Mouse (Mus musculus) erythroblast, adult 5-6 weeks (primary cell): ENCODE measurements around the gene Tmem201. TPM values are rescaled to one million over a fixed set of nuclear protein-coding genes. Genes with fewer than 3 reads are reported as not detected.
"Not testable (repeated sequence)": the region's sequence is repeated elsewhere in the genome, so short reads cannot be mapped to it uniquely, and the experiment has no call there.

Experiments used
- ATAC-seq: replicated peaks from 2 replicates; pipeline ENCODE4 v1.8.0; 2016; ENCODE audit warnings: moderate number of reproducible peaks, mild to moderate bottlenecking, moderate TSS enrichment, inconsistent platforms; ENCODE audit not compliant: poor library complexity, low FRiP score, severe bottlenecking
- total RNA-seq, 2 experiments: library from RNA; stranded (forward) in 1 of 2; stranded (reverse) in 1 of 2; fragments of 150-400 nt in 1 of 2; fragments of 200-764, 138-1000 nt in 1 of 2; gene quantifications; 2 replicates each; pipeline versions ENCODE4 v1.2.3 to v1.2.4; 2015 to 2017; ENCODE audit warnings: low replicate concordance in 2 of 2

The Tmem201 gene
- total RNA-seq (2015; ENCODE audit: low replicate concordance) (2.7 and 23.2 TPM in 2 replicates), total RNA-seq (2017; ENCODE audit: low replicate concordance) (0.85 and 3.2 TPM in 2 replicates)

DNA sequence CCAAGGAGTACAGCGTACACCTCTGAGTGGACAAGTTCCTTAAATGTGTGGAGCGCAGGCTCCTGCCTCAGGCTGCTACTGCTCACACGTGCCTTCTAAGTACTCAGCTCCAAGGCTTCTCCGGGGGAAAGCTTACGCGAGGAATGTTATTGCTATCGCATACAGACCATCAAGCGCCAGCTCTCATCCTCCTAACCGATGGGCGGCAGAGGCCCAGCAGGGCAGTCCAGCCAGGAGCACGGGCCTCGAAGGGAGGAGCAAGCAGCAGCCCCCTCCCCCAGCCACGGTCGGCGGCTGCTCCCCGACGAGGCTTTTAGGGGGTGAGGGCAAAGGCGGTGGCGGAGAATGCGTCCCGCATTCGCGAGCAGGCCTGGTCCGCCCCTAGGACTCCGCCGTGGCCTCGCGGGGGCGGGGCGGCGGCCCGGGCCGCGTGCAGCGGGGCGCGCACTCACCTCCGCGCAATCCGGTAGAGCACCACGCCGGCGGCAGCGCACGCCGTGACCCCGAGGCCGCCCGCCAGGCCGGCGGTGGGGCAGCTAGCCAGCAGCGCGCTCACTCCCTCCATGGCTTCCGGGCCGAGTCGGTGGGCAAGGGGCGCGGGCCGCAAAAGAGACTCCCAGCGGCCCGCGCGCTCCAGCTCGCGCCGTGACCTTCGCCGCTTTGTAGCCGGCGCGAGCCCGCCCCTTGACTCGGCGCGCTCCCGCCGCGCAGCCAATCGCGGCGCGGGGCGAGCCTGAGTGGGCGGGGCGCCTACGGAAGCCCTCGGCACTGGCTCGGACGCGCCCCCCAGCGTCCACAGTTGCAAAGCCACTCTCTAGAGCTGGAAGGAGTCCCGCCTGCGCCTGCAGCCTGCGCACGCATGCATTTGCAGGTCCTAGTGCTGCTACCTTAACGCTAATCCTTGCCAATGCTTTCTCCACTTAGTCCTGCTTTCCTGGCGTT is at the start of gene Tmem201:
Gene Tmem201, minus strand, starts transcription at position 662 of the 942 bp plus-strand sequence.
- peak; percentile 92 for ATAC-seq

DNA sequence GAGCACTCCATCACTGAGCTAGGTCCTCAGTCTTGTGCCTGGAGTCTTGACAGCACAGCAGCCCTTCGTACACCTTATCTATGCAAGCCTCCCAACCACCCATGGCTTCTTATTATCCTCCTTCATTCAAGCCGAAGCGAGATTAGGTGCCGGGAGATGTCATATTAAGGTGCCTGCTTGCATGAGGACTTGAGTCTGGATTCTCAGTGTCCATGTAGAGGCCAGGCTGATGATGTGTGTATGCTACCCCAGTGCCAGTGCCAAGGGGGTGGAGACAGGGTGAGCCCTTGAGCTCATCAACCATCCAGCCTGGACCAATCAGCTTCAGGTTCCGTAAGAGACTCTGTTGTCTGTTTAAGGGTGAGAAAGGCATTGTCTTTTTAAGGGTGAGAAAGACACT is 47.1 kb upstream of the Tmem201 start:
- no peak for ATAC-seq

DNA sequence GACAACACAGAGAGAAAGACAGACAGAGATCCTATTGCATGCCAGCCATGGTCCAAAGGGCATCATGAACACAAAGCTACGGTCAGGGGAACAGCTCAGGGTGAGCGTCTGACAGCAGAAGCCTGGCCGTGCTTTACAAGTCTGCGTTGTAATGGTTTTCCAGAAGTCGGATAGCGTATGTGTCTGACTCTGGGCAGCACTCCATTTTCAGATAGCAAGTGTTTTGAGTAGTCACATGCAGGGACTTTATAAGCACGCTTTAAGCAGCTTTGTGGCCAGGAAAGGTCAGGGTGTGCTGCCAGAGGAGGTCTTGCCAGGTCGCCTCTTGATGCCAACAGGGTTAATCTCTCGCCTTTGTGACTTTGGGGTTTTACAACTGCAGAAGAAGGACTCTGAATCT is 46.5 kb upstream of the Tmem201 start:
- no peak for ATAC-seq

DNA sequence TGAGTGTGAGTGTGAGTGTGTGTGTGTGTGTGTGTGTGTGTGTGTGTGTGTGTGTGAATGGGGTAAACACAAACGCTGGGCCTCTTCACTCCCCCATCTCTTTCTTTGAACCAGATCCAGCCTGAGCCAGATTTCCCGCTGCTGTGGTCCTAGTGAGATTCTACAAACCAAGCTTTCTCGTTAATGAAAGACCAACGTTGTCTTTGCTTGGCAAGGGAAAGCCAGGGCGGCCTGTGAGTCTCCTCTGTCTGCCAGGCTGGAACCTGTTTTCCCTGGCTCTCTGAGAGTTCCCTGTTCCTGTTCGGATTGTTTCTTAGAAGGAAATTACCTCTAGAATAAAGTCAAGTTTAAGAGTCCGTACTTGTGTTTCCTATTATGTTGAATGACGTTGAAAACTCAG is 45.1 kb upstream of the Tmem201 start:
- ATAC-seq, result no peak

DNA sequence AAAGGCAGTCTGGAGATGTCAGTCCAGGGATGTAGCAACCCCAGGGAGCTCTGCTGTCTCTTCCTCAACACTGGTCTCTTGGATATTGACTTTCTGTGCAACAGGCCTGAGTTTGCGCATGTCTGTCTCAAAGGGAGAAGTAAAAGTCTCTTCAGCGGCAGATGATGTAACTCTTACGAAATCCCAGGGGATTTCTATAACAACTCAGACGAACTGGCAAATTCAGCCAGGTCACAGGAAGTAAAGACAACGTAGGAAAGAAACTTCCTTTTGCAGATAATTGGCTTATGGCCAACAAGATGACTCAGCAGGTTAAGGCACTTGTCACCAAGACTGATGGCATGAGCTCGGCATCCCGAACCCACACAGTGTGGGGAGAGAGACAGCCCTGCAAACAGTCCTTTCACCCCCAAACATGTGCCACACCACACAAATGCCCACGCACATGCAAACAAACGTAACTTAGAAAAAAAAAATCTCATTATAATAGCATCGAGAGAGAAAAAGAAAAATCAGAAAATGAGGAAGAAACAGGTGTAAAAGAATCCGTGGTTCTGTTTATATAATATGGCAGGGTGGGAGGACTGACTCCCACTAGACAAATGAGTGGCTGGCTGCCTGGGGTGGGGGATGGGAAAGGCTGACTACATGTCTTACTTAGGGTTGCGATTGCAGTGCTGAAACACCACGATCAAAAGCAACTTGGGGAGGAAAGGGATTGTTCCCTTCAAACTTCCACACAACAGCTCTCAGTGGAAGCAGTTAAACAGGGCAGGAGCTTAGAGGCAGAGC is 42.9 kb upstream of the Tmem201 start:
- peak; percentile 61 for ATAC-seq

DNA sequence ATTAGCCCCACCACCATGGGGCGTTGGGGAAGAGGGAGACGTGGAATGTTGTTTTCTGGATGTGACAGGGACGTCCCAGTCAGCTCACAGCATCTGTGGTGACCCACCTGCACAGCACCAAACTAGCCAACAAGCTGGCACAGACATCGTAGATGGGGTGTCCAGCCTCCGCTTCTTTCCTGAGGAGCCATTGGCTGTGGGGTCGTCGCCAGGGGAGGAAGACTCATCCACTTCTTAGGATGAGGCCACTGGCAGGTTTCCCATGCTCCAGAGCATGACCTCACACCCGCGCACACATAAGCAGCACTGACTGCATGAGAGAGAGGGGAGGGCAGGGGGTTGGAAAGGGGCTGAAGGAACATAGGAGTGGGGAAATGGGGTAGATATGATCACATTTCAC is 42.1 kb upstream of the Tmem201 start:
- no peak for ATAC-seq

DNA sequence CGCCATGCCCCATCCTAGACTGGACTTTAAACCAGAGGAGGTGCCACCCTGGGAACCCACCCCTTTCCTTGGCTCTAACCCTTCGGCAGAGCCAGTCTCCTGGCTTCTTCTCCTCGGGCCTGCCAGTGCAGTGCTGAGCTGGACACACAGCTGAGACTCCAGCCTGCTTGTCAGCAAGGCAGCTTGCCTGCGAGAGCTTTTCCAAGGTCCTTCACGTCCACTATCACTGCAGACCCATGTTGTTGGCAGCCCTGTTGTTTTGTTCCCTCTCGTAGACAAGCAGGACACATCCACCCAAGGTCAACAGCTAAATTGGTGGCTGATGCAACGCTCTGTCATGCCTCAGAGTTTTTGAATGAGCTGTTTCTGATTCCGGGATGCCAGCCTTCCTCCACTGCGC is 39.3 kb upstream of the Tmem201 start:
- ATAC-seq, result no peak

DNA sequence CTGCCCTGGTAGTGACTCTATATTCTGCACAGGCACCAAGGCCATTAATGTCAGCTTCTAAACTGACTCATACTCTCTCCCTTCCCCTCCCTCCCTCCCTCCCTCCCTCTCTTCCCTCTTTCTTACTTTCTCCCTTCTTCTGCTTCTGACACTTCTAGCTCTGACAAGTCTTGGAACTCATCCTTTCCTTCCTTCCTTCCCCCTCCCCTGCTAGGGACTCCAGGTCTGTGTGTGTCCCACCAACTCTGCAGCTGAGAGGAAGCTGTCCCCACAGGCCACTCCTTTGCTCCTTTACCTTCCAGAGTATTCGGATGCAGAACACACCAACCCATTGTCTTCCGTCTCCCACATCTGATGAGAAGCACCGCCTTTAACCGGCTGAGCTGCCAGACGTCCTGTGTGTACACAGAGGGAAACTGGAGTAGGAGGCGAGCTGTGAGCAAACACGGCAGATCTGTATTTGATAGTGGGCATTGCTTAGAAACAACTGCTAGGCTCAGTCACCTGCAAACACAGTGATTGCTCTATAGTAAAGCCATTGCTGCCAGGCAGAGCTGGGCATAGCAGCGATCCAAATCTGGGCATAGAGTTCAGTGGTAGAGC is 38.0 kb upstream of the Tmem201 start:
- no peak for ATAC-seq

DNA sequence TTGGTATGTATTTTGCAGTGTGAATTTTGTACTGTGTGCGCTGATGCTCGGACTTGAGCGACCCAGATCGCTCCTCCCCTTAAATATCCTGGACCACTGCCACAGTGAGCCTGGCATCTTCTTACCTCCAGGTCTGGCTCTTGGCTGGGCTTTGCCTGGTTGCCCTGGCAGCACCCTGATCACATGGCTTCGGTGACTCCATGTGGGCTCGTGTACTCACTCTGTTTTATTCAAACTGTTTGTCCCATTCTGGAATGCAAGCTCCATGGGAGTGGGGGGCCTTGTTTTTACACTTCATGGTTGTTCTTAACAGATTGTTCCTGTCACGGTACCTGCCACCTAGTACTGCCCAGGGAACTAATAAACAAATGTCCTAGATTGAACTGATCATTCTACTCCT is 37.5 kb upstream of the Tmem201 start:
- ATAC-seq, result no peak

DNA sequence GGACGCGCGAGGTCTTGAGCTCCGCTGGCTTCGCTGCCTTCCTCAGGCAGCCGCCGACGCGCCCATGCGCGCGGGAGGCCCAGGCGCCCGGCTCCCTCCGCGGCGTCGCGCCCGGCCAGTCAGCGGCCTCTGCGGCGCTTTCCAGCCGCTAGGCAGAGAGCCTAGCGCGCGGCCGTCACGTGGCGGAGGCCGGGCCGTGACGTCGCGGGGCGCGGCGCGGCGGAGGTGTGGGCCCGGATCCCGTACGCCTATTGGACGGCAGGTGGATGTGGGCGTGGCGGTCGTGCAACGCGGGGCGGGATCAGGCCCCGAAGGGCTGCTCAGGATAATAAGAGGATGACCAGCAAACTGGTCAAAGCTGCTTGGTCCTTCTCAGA is 36.2 kb upstream of the Tmem201 start, which contains the start of gene Slc25a33:
Gene Slc25a33, minus strand, starts transcription at position 184 of the 377 bp plus-strand sequence.
- peak; percentile 97 for ATAC-seq

DNA sequence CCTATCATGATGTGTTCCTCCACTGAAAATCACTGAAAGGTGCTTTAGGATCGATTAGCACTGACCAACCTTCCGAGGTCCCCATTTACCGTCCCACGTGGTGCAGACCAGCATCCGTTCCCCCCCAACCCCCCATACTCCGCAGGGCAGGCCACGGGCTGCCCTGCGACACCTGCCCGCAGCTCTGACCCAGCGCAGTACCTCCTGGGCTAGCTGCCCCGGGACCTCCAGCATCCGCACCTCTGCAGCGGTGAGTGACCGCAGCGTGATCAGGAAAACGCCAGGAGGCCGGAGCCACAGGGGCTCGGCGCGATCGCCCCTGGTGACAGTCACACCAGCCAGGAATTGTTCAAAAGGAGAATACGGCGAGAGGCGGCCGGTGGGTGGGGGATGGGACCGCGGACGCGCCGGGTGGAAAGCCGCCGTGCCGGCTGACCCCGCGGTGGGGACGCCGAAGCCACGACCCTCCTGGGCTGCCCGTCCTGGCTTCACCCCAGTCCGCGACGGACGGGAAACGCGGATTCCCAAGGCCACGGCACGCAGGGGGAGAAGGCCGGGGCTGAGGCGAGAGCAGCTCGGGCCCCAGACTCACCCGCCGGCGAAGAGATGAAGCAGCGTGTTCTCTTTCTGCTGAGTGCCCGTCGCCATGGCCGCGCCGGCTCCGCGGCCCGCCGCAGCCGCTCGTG is 35.7 kb upstream of the Tmem201 start:
- ATAC-seq, result no peak

DNA sequence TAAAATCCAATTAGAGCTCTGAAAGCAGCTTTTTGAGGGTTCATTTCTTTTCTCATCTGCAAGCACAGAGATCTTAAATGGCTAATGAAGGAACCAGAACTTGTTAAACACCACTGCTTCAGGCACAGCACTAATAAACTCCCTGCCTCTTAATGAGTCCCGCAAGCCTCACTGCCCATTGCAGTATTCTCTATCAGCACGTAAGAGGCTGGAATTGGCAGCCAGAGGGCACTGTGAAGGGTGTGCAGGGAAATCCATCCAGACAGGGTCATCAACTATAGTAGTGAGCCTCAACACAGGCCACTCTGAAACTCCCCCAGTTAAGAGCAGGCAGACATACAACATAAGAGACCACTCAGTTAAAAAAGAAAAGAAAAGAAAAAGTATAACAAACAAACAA is 34.5 kb upstream of the Tmem201 start:
- no peak for ATAC-seq

DNA sequence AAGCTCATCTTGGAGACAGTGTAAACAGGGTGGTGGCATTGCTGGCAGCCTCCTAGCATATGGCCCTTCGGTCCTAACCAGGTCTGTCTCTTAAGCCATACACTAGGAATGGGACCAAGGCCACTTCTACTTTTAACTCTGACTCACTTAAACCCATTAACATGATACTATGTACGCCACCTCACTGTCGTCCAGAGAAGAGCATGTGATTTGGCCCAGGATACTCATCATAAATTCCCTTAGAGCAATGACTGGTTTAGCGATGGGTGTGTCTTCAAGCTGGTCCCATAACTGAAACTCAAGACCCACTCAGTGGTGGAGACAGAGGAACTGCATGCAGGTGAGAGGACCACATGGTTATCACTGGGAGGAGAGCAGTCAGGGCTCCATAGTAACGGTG is 27.4 kb upstream of the Tmem201 start:
- no peak for ATAC-seq

DNA sequence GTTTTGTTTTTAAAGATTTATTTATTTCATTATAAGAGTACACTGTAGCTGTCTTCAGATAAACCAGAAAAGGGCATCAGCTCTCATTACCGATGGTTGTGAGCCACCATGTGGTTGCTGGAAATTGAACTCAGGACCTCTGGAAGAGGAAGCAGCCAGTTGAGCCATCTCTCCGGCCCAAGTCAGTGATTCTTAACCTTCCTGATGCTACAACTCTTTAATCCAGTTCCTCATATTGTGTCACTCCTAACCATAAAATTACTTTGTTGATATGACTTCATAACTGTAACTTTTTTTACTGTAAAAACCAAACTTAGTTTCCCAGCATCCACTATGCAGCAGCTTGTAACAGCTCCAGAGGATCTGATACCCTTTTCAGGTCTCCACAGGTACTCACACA is 25.5 kb upstream of the Tmem201 start:
- ATAC-seq, result no peak

DNA sequence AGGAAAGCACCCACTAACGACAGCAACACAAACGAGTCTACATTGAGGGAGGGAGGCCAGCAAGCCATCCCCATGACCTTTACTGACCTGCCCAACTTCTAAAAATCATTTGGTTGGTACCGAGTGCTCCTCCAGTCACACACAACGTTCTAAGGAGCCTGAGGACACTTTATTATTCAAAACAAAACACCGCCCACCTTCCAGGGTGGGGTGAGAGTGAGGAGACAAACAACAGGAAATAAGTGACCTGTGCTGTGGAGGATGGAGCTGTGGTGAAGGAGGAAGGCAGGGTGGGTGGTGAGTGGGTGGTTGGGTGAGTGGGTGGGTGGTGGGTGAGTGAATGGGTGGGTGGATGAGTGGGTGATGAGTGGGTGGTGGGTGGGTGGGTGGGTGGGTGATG is 21.7 kb upstream of the Tmem201 start:
- ATAC-seq, result no peak

DNA sequence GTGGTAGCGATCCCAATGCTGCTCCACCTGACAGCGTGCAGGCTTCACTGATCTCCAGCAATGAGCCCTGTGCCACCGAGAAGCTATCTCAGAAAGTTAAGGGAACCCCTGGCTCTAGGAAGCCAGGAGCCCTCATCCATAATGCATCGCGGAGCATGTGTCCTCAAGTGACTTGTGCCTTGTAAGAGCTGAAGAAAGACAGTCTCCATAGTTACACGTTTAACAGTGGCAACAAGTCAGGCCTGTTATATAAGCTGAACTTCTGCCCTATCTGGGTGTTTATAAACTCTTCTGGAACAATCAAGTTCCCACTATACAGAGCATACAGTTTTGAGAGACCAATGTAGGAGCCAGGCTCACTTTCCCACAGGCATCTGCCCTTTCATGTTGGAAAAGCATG is 20.6 kb upstream of the Tmem201 start:
- ATAC-seq, result no peak

DNA sequence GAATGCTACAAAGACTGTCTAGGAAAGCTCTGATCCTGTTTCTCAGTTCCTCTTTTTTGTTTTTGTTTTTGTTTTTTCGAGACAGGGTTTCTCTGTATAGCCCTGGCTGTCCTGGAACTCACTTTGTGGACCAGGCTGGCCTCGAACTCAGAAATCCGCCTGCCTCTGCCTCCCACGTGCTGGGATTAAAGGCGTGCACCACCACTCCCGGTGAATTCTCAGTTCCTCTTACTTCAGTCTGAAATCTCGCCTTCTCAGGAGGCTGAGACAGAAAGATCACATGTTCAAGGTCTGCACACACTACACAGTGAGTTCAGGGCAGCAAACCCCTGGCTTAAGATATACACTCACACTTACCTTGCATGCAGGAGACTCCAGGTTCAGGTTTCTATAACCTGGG is 18.7 kb upstream of the Tmem201 start:
- not testable (repeated sequence) for ATAC-seq

DNA sequence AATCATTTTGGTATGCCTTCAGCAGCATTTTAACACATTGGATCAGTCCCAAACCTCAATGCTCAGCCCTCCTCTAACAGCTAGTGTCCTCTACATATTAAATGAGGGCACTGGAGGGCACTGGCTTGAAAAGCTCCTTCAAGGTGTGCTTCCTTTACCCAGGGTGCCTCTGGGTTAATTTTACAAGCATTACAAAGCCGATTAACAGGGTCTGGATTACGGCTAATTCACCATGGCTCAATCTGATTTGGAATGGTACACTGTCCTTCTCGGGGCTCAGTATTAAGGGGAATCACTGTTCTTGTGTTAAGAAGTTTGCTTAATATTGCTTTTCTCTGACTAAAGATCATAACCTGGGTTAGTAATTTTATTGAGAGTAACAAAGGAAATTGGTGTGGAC is 15.0 kb upstream of the Tmem201 start:
- no peak for ATAC-seq

DNA sequence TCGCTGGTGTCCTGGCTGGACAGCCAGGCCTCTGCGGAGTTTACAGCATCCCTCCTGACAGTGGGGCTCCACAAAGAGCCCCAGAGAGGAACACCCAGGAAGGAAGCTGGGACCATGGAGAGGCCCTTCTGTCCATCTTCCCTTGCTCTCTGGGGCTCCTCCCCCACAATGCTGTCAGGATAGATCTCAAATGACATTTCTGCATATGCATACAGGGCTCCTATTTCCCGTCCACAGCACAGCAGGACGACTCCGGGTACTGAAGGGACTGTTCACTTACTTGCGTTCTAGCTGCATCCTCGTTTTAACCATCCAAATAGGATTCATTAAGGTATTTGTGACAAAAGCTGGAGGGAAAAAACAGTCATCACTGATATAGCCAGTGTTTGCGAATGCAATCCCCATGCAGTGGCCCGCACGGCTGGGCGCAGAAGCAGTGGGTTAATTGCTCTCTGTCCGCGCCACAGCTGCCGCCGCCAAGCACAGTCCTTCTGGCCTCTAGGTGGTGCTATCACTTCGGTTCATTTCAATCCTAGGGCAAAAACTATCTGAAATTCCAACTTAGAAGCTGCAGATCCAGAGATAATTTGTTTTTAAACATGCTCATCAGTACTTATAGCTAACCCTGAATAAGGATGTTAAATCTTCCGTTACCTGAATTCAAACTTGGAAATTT is 14.4 kb upstream of the Tmem201 start:
- ATAC-seq, result peak; percentile 70; the same call in 1 of the 2 replicates
